Mouse (Mus musculus) ZHBTc4 (cell line): ENCODE results near the gene Zfp160.
"Not testable (repeated sequence)": the region's sequence is repeated elsewhere in the genome, so short reads cannot be mapped to it uniquely, and the experiment has no call there.

Experiments used
- DNase-seq: peaks from one replicate; pipeline ENCODE4 v3.0.0-alpha.2; 2011; ENCODE audit warnings: low read depth, low spot score

Zfp160 gene

DNA sequence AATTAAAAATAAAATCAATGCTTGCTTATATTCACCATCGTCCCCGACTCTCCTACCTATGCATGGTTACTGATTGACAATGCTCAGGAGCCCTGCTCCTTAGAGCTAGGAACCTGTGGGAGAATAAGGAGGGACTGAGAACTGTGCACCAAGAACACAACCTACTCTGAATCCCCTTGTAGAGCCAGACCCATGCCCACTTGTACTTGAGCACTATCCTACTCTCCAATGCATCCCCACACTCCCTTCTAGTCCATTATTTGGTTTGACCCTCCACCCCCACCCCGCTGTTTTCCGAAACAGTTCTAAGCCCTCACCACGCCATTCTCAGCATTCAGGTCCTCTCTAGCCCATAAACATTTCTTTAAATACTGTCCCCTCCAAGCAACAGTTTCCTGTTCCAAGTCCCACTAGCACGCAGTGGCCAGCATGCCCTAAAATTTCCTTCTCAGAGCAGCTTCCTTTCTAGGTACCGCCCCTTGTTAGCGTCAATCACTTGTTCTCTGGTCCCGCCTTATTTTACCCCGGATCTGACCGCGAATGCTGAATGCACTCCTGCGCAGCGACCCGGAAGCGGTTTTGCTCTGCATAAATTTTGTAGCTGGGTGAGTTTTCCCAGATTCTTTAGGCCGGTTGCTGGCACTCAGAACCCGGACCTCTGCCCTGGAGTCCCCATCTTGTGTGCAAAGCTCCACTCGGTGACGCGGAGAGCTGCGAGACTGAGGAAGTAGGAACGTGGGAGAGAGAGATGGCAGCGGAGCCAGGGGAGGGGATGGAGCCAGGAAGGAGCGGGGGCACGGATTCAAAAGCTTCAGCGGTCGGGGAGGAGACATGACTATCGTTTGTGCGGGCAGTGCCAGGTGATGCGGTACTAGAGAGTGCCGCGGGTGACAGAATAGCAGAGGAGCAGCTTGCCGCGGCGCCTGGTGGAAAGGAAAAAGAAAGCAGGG lies at the start of gene Zfp160:
Zfp160 (plus strand) TSS at position 522 of the 950 bp plus-strand sequence.
- peak; percentile 93 for DNase-seq

DNA sequence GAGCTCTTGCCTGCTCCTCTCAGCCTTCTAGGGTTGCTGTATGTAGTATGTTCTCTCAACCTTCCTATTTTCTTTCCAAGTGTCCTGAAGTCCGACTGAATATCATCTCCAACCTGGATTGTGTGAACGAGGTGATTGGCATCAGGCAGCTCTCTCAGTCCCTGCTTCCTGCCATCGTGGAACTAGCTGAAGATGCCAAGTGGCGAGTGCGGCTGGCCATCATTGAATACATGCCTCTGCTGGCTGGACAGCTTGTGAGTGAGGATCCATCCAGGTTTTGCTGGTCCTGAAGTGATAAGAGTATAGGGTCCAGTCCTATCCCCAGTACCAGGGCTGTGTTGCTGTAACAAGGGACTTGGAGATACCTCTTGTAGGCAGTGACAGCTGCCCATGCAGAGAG lies 48.3 kb upstream of the Zfp160 start:
- DNase-seq = no peak

DNA sequence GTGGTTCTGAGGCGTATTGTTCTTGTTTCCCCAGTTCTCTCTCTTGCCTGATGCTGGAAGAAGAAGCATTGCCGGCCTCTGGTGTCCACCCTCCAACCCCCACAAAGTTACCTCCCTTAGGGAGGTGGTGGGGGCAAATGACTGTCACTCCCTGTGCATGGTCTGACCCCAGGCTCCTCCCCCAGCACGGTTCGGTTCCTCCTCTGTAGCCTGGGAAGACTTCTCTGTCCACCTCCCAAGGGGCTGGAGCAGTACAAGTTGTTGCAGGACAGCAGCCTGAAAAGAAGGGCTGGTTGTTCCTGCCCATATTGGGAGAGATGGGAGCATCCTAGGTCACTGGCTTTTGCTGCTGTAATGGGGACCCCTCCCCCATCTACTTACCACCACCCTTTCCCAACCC lies 43.3 kb upstream of the Zfp160 start:
- DNase-seq = no peak

- no peak for DNase-seq
These were observed 42.0 kb upstream of the Zfp160 start for GRCm38 (mm10) chr17:20966681-20967080.

DNA sequence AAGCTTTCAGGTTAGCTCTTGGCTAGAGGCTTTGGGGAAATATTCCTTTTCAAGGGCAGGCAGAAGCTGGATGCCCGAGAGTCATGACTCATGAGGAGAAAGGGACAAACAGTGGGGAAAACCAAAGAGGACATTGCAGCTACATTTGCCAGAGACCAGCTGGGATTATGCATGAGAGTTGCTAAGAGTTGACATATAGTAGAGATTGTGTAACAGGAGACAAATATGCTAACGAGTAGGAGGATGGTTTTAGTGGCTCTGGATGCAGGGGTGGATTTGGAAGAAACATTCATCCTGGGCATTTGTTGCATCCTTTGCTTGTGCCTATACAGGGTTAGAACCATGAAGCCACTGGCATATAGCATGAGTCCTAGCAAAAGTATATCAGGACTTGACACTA lies 15.0 kb upstream of the Zfp160 start:
- DNase-seq = no peak

GRCm38 (mm10) chr17:20996364-20996763 lies 12.3 kb upstream of the Zfp160 start, which contains the start of gene Vmn1r233:
TSS of gene Vmn1r233 (minus strand) at chr17:20996464.
- no peak for DNase-seq

DNA sequence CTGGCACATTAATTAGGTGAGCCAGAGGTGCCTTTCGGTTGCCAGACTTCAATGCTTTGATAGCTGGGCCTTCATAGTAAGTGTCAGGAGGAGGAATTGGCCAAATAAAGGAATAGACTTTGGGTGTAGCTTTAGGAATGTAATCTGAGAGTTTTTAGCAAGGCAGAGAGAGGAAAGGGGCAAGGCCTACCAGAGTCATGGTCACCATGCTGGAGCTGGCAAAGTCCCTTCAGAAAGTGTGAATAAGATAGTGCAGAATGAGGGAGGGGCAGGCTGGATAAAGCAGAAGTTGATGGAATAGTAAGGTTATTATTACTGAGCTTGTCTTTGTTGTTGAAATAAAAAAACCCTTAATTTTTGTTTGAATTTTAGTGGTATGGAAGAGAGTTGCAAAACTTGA lies 1.0 kb downstream of the Zfp160 start:
- no peak for DNase-seq

GRCm38 (mm10) chr17:21018410-21019080 lies 9.8 kb downstream of the Zfp160 start:
- no peak for DNase-seq

GRCm38 (mm10) chr17:21048020-21048419 lies 39.3 kb downstream of the Zfp160 start:
- DNase-seq = not testable (repeated sequence)

DNA sequence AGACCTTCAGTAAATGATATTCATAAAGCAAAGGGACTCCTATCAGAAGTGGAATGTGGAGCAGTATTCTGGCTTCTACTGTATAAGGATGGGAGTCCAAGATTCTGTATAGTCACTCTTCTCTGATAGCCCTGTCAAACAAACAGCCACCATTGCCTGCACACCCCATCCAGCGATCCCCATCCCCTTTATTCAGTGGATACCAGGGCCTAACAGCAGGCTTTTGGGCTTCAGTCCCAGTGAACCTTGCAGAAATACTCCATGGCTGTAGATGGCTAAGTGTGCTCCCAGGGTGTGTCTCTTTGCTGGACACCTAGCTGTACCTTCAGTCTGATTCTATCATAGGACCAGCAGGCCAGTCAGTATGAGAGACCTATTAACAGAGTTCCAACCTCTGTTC lies 42.2 kb downstream of the Zfp160 start:
- DNase-seq = no peak

DNA sequence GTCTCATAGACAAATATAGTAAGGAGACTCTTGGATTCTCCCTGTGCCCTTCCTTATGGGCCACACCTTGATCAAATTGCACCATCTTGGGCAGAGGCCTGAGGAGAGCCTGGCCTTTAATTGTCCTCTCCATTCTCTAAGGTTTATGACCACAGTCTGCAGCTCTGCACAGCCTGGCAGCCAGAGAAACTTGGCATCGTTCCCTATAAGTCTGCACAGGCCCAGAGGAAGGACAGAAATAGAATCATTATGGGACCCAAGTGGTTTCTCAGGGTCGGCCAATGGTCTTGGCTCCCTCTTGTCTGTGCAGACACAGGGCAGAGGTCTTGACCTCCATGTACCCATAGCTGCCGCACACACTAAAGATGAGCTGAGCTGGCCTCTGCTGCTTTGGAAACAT lies 42.6 kb downstream of the Zfp160 start:
- not testable (repeated sequence) for DNase-seq

- DNase-seq = not testable (repeated sequence)
These were observed 43.2 kb downstream of the Zfp160 start for GRCm38 (mm10) chr17:21051919-21052318.

DNA sequence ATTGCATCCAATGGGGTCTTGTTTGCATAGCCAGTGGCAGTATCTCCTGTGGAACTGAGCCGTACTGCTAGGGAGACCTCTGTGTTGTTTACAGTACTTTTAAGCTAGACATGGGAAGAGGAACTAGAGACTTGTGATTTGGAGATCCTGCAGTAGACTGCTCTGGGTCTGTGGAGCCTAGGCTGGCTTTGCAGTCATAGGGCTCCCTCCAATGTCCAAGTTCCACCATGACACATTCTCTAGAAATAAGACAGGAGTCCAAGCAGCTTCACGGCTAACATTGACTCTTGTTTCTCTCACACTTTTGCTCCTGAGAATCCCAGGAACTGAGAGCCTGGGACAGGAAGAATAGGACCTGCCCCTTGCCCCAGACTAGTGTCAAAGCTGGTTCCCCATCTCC lies 44.6 kb downstream of the Zfp160 start:
- DNase-seq = no peak

GRCm38 (mm10) chr17:21055111-21055510 lies 46.4 kb downstream of the Zfp160 start:
- not testable (repeated sequence) for DNase-seq

- peak; percentile 81 for DNase-seq
These were observed 56.8 kb downstream of the Zfp160 start for GRCm38 (mm10) chr17:21065501-21065900.

DNA sequence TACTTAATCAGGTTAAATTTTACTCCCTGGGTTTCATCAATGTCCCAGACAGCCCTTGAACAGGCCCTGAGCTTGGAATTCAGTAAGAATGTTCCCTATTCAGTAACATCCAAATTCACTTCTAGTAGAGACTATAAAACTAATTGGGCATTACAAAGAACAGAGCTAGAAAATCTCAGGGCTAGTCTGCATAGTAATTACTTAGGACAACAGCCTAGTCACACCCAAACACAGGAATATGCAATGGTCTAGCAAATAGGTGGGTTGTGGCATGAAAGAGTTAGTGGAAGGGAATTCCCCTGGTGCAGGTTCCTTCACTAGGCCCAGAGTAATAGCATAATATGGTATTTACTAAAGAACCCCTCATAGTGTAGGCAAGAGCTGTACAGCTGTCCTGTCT lies 58.3 kb downstream of the Zfp160 start:
- peak; percentile 76 for DNase-seq

GRCm38 (mm10) chr17:21069443-21069842 lies 60.7 kb downstream of the Zfp160 start:
- DNase-seq = not testable (repeated sequence)

GRCm38 (mm10) chr17:21070971-21071370 lies 62.3 kb downstream of the Zfp160 start:
- DNase-seq = not testable (repeated sequence)
